Mouse (Mus musculus) urinary bladder, postnatal 4 days (tissue): ENCODE measurements around the gene Ythdf2.

Experiments
- DNase-seq, 2 experiments: peaks; one replicate each; pipeline ENCODE4 v3.0.0; 2021 to 2022; ENCODE audit warnings: low spot score in 2 of 2

Gene Ythdf2

DNA sequence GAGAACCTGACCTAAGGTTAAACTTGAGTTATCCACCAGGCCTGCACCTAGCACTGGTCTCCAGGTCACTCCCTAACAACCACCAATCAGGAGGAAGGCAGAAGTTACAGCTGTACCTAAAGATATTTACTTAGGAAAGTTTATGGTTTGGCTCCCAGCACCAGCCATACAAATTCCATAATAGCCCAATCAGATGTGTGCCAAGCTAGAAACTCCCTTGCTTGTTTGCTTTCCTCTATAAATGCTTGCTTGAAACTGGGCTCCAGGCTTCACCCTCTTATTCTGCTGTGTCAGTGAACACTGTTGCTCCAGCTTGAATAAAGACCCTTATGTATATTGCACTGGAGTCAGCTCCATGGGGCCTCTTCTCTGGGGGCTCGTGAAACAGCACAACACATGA is 60.4 kb downstream of the Ythdf2 start:
- DNase-seq: no peak

DNA sequence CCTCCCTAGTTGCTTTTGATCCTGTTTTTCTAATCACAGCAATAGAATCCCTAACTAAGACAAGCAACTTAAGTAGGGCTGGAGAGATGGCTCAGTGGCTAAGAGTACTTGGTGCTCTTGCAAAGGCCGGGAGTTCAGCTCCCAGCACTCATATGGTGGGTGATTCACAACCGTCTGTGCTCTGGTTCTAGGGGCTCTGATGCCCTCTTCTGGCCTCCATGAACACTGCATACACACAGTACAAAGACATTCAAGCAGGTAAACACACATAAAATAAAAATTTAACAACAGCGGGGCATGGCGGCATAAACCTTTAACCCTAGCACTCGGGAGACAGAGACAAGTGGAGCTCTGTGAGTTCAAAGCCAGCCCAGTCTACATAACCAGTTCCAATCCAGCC is 65.9 kb downstream of the Ythdf2 start:
- DNase-seq: no peak

DNA sequence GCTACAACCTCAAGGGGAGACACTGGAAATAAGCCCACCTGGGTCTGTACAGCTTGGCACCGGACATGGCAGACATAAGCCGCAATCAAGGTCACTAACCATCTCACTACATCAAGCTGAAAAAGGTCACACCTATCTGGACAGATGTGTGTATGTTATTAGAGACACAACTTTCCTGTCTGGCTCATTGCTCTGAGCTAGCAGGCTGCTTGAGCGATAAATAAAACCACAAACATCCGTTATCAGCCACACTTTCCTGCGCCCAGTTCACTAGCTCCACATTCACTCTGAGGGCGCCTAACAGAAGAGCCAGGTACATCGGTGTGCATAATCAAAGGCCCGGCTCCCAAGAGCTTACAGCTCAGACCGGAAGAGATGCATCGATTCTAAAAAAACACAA is 67.0 kb downstream of the Ythdf2 start:
- no peak for DNase-seq

DNA sequence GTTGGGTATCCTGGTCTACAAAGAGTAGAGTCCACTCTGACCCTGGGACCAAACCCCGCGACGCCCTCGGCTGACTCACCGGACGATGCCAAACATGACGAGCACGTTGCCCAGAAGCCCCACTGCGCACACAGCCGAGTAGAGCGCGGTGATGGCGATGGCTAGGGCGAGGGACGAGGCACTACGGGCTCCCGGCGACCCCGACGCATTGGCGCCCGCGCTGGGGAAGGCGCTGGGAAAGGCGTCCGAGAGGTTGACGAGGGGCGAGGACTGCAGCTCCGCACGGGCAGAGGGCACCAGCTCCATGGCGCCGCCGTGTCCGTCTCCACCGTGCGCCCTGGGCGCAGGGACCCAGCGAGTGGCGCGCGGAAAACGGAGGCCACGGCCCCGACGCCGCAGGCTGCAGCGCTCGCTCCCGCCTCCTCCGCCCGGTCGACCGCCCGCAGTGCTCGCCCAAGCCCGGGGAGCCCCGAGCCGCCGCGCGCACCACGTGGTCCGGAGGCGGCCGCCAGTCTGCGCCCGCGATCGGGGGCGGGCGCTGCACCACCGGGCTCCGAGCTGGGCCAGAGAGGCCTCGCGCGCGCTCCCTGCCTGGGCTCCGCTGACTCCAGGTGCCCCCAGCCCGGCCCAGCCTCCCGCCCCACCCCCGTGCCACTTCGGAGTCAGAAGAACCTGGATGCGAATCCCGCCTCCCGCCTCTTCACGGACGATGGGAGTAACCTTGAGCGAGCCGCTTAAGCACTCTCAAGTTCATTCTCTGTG is 67.8 kb downstream of the Ythdf2 start, which contains the start of gene Oprd1:
Oprd1 (minus strand) TSS at position 407 of the 762 bp plus-strand sequence.
- DNase-seq: no peak

DNA sequence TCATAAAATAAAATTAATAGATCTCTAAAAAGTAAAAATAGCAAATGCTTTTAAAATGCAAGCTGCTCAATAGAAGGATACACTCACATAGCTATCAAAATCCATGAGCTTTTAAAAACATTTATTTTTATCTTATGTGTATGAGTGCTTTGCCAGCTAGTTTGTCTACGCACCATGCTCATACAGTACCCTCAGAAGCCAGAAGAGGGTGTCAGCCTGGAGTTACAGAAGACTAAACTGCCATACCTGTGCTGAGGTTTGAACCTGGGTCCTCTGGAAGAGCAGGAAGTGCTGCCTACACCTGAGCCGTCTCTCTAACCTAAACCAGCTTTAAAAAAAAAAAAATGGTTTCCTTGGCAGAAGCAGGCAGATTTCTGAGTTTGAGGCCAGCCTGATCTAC is 73.5 kb downstream of the Ythdf2 start:
- DNase-seq: no peak

DNA sequence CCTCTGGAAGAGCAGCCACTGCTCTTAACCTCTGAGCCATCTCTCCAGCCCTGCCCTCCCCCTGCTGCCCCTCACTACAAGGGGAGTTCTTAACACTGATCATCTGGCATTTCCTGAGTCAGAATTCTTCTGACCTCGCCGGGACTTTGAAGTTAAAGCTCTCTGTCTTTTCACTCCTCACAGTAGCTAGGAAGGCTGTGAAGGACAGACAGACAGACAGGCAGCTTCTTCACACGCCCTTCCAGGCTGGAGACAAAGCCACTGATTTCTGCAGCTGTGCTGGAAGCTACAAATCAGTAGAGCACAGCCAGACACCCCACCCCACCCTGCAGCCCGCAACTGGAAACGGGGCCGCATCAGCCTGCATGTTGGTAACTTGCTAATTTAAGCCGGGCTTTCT is 75.1 kb downstream of the Ythdf2 start:
- no peak for DNase-seq
